Mouse (Mus musculus): ENCODE data around the gene Msi2. TPM values are rescaled to one million over a fixed set of nuclear protein-coding genes. Genes with fewer than 3 reads are reported as not detected.

Msi2 gene
- polyA plus RNA-seq, 1 experiment = 14.2 TPM

DNA sequence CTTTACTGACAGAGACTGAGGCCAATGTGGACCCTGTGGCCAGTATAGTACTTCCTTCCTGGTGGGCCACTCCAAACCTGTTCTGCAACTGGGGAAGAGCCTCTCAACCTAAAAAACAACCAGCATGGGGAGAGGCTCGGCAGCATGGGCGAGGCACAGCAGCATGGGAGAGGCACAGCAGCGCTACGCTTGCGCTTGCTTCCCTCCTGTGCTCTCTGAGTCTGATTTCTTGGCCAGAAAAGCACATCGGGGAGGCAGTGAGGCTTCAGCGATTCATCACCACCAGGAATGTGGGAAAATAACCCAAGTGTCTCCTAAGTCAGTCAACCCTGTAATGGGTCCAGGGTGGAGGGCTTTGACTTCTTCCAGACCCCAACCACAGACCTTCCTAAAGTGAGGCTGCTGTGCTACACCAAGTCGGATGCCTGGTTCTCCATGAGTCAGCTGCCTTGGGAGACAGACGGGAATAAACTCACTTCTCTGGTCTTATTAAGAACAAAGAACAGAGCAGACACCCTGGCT is 297.2 kb downstream of the Msi2 start:
- no peak overlapping the region for H3K27ac ChIP-seq (ENCODE audit: insufficient read depth, low read length)
- no peaks in the 10 kb centered on the region for H3K36me3 ChIP-seq (ENCODE audit: control insufficient read depth, insufficient read depth, low read length)
- TF ChIP-seq POLR2A (IDR thresholded peaks at IDR 0.05; ENCODE audit: low read depth, low read length) (no peak), CTCF (IDR thresholded peaks at IDR 0.05; ENCODE audit: extremely low read depth, insufficient read depth, insufficient read length, insufficient replicate concordance) (no peak)
- DNase-seq (ENCODE audit: low read depth in 1 of 2, low spot score in 2 of 2) = no peak
- no peak overlapping the region for H3K4me3 ChIP-seq (ENCODE audit: extremely low read depth, insufficient read depth, insufficient read length)
- H3K4me1 ChIP-seq (ENCODE audit: control insufficient read depth, insufficient read depth, insufficient read length) = no peaks in the 10 kb centered on the region
- WGBS = 84% methylated on average over 9 of the region's 9 CpGs
- H3K27me3 ChIP-seq (ENCODE audit: control insufficient read depth, insufficient read depth, low read length) = no peaks in the 10 kb centered on the region

DNA sequence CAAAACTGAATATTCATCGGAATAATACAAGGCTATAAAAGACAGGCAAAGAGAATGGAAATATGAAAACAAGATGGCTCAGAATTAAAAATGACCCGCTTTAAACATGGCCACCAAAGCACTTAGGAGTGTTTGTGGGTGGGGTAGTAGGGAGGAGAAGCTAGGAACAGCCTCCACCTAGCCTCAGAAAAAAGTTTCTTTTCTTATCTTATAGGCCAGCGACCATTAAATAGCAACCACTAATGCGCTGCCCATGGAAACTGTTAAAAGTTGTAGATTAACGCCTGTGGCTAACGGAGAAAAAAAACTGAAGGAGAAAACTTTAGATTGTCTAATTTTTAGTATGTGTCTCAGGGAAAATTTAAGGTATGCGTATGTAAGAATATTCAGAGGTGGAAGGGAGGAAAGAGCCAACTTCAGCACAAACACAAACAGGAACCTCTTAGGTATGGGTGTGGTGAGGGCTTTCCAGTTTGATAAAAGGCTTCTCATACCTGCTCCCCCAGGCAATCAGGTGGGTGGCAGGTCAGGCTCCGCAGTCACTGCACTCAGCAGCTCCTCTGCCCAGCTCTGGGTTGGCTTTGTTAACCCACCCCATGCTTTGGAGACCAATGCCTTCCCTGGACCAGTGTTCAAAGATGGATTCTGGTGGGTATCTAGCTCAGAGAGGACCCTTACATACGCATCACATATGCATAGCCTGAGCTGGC is 298.5 kb downstream of the Msi2 start:
- H3K27me3 ChIP-seq (ENCODE audit: control insufficient read depth, insufficient read depth, low read length) = no peaks in the 10 kb centered on the region
- no peak for TF ChIP-seq CTCF (IDR thresholded peaks at IDR 0.05; ENCODE audit: extremely low read depth, insufficient read depth, insufficient read length, insufficient replicate concordance)
- no peak for TF ChIP-seq POLR2A (IDR thresholded peaks at IDR 0.05; ENCODE audit: low read depth, low read length)
- no peak for DNase-seq (ENCODE audit: low read depth in 1 of 2, low spot score in 2 of 2)
- WGBS = 86% methylated on average over 9 of the region's 9 CpGs
- no peak overlapping the region for H3K4me3 ChIP-seq (ENCODE audit: extremely low read depth, insufficient read depth, insufficient read length)
- no peaks in the 10 kb centered on the region for H3K4me1 ChIP-seq (ENCODE audit: control insufficient read depth, insufficient read depth, insufficient read length)
- no peaks in the 10 kb centered on the region for H3K36me3 ChIP-seq (ENCODE audit: control insufficient read depth, insufficient read depth, low read length)
- no peak overlapping the region for H3K27ac ChIP-seq (ENCODE audit: insufficient read depth, low read length)

DNA sequence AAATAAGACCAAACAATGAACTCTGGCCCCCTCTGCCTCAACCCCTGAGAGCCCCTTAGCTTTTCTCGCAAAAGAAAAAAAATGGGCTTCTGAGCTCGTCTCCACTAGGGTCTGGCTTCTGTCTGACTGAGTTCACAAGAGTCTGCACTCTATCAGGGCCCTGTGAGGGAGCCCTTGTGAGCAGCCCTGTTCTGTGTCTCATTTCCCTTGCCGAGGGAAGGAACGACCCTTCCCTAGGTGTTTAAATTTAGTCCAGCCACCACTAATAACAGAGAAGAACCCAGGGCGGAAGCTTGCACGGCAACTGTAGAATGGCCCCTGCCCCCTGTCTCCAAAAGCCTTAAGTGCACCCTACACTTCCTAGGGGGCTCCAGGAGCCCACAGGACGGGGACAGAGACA is 299.2 kb downstream of the Msi2 start:
- Histone ChIP-seq H3K4me1 (ENCODE audit: control insufficient read depth, insufficient read depth, insufficient read length) (no peaks in the 10 kb centered on the region), H3K27ac (ENCODE audit: insufficient read depth, low read length) (no peak overlapping the region), H3K27me3 (ENCODE audit: control insufficient read depth, insufficient read depth, low read length) (no peaks in the 10 kb centered on the region), H3K36me3 (ENCODE audit: control insufficient read depth, insufficient read depth, low read length) (no peaks in the 10 kb centered on the region), H3K4me3 (ENCODE audit: extremely low read depth, insufficient read depth, insufficient read length) (no peak overlapping the region)
- WGBS = 89% methylated on average over 7 of the region's 7 CpGs
- TF ChIP-seq CTCF (IDR thresholded peaks at IDR 0.05; ENCODE audit: extremely low read depth, insufficient read depth, insufficient read length, insufficient replicate concordance) (no peak), POLR2A (IDR thresholded peaks at IDR 0.05; ENCODE audit: low read depth, low read length) (no peak)
- DNase-seq (ENCODE audit: low read depth in 1 of 2, low spot score in 2 of 2) = no peak

DNA sequence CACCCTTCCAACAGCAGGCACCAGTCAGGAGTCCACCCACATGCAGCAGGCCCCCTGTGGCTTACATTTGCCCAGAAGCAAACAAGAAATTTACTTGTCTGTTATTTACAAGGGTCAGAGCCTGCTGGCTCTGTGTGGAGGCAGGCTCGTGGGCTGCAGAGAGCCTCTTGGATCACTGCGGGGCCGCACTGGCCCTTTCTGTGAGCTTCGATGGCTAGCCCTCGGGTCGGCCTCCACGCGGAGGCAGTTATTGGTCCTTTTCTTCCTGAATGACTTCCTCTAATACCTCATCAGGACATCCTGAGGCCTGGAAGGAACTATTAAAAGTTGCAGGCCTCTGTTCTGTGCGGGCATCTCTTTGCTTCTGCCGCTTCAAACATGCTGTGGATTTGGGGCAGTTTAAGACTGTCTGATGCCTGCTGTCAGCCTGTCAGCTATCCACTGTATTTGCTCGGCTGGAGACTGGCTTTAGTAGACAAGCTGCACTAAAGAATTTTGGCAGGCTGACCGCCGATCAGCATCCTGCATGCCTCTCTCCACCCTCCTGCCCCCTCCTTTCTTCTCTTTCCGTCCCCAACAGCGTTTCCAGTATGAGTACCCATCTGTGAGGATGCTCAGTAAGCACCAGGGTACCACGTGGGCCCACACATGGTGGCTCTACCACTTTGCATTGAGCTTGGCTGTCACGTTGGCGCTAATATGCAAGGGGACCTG is 304.0 kb downstream of the Msi2 start:
- no peaks in the 10 kb centered on the region for H3K27me3 ChIP-seq (ENCODE audit: control insufficient read depth, insufficient read depth, low read length)
- WGBS = 77% methylated on average over 18 of the region's 18 CpGs
- no peak overlapping the region for H3K4me3 ChIP-seq (ENCODE audit: extremely low read depth, insufficient read depth, insufficient read length)
- H3K36me3 ChIP-seq (ENCODE audit: control insufficient read depth, insufficient read depth, low read length) = no peaks in the 10 kb centered on the region
- H3K27ac ChIP-seq (ENCODE audit: insufficient read depth, low read length) = no peak overlapping the region
- TF ChIP-seq POLR2A (IDR thresholded peaks at IDR 0.05; ENCODE audit: low read depth, low read length) (no peak), CTCF (IDR thresholded peaks at IDR 0.05; ENCODE audit: extremely low read depth, insufficient read depth, insufficient read length, insufficient replicate concordance) (no peak)
- H3K4me1 ChIP-seq (ENCODE audit: control insufficient read depth, insufficient read depth, insufficient read length) = no peaks in the 10 kb centered on the region
- no peak for DNase-seq (ENCODE audit: low read depth in 1 of 2, low spot score in 2 of 2)

DNA sequence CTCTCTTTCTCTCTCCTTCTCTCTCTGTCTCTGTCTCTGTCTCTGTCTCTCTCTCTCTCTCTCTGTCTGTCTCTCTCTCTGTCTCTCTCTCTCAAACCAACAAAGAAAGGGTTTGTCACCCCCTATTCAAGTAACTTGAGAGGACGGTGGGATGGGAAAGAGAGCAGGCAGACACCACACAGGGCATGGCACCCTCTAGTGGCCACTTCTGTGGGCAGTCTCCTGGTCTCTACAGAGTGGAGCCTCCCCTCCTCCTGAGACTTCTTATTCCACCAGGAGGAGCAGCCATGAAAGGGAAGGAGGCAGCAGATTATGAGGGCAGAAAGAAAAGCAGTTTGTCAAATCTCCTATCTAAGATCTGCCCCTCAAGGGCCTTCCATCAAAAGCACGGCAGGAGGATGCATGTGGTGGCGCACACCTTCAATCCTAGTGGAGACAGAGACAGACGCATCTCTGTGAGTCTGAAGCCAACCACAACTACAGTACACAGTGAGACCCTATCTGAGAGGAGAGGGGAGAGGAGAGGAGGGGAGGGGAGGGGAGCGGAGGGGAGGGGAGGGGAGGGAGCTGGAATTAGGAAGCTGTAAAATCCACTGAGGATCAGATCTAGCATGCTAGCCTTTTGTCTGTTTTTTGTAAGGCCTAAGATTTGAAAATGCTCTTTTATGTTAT is 305.8 kb downstream of the Msi2 start:
- Histone ChIP-seq H3K4me1 (ENCODE audit: control insufficient read depth, insufficient read depth, insufficient read length) (no peaks in the 10 kb centered on the region), H3K27ac (ENCODE audit: insufficient read depth, low read length) (no peak overlapping the region), H3K27me3 (ENCODE audit: control insufficient read depth, insufficient read depth, low read length) (no peaks in the 10 kb centered on the region), H3K4me3 (ENCODE audit: extremely low read depth, insufficient read depth, insufficient read length) (no peak overlapping the region), H3K36me3 (ENCODE audit: control insufficient read depth, insufficient read depth, low read length) (no peaks in the 10 kb centered on the region)
- TF ChIP-seq POLR2A (IDR thresholded peaks at IDR 0.05; ENCODE audit: low read depth, low read length) = no peak
- TF ChIP-seq CTCF (IDR thresholded peaks at IDR 0.05; ENCODE audit: extremely low read depth, insufficient read depth, insufficient read length, insufficient replicate concordance) = peak; percentile 64; the same call in 1 of the 2 replicates
- 71% methylated on average over 4 of the region's 5 CpGs for WGBS
- peak in 1 of 2 experiments; percentile 27 for DNase-seq (ENCODE audit: low read depth in 1 of 2, low spot score in 2 of 2)

DNA sequence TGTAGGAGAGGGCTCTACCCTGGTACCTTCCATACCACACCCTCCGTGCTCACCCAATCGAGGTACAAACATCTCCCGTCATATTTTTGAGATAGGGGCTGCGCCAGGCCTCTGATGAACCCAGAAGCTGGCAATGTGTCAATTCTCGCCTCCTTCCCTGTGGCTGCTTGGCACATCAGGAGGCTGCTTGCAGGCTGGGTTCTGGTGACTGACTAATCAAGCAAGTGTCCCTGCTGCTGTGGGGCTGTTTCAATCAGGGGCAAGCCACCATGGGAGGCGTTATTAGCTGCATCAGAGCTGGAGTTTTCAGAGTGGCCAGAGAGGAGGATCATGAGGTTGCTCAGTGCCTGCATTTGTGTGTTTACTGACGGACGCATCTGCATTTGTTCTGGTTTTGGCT is 310.0 kb downstream of the Msi2 start:
- H3K4me1 ChIP-seq (ENCODE audit: control insufficient read depth, insufficient read depth, insufficient read length) = no peaks in the 10 kb centered on the region
- no peak overlapping the region for H3K27ac ChIP-seq (ENCODE audit: insufficient read depth, low read length)
- no peaks in the 10 kb centered on the region for H3K36me3 ChIP-seq (ENCODE audit: control insufficient read depth, insufficient read depth, low read length)
- WGBS = 86% methylated on average over 8 of the region's 8 CpGs
- H3K27me3 ChIP-seq (ENCODE audit: control insufficient read depth, insufficient read depth, low read length) = no peaks in the 10 kb centered on the region
- TF ChIP-seq CTCF (IDR thresholded peaks at IDR 0.05; ENCODE audit: extremely low read depth, insufficient read depth, insufficient read length, insufficient replicate concordance) = no peak
- no peak overlapping the region for H3K4me3 ChIP-seq (ENCODE audit: extremely low read depth, insufficient read depth, insufficient read length)
- no peak for DNase-seq (ENCODE audit: low read depth in 1 of 2, low spot score in 2 of 2)
